Mouse (Mus musculus): ENCODE measurements around the gene Ces2b.

The Ces2b gene

GRCm38 (mm10) chr8:104831440-104831839 is at the start of gene Ces2b:
Gene Ces2b, plus strand, starts transcription at chr8:104831572.
- no peak for TF ChIP-seq CTCF (conservative IDR thresholded peaks at IDR 0.05; ENCODE audit: low read length)
- TF ChIP-seq POU5F1 (IDR thresholded peaks at IDR 0.05; ENCODE audit: borderline replicate concordance, low read length): no peak
- TF ChIP-seq NANOG (IDR thresholded peaks at IDR 0.05; ENCODE audit: borderline replicate concordance, low read length): no peak
- Histone ChIP-seq H3K9me3 (ENCODE audit: low read length) (peaks cover 2% of the 10 kb centered on the region; the same call in 1 of the 2 replicates), H3K27me3 (ENCODE audit: insufficient read depth, low read length) (no peaks in the 10 kb centered on the region), H3K36me3 (ENCODE audit: insufficient read depth, low read length) (no peaks in the 10 kb centered on the region), H3K4me3 (replicated peaks; ENCODE audit: low read length) (no peak within 1 kb of the TSS), H3K4me1 (replicated peaks; ENCODE audit: low read depth, low read length) (no peaks in the 10 kb centered on the region)

GRCm38 (mm10) chr8:104787049-104787448 is 44.3 kb upstream of the Ces2b start:
- Histone ChIP-seq H3K4me1 (replicated peaks; ENCODE audit: low read depth, low read length) (no peaks in the 10 kb centered on the region), H3K36me3 (ENCODE audit: insufficient read depth, low read length) (no peaks in the 10 kb centered on the region), H3K9me3 (ENCODE audit: low read length) (peaks cover 44% of the 10 kb centered on the region), H3K4me3 (replicated peaks; ENCODE audit: low read length) (no peak overlapping the region), H3K27me3 (ENCODE audit: insufficient read depth, low read length) (no peaks in the 10 kb centered on the region)
- TF ChIP-seq CTCF (conservative IDR thresholded peaks at IDR 0.05; ENCODE audit: low read length) (no peak), POU5F1 (IDR thresholded peaks at IDR 0.05; ENCODE audit: borderline replicate concordance, low read length) (no peak), NANOG (IDR thresholded peaks at IDR 0.05; ENCODE audit: borderline replicate concordance, low read length) (no peak)

- TF ChIP-seq POU5F1 (IDR thresholded peaks at IDR 0.05; ENCODE audit: borderline replicate concordance, low read length) (no peak), NANOG (IDR thresholded peaks at IDR 0.05; ENCODE audit: borderline replicate concordance, low read length) (no peak), CTCF (conservative IDR thresholded peaks at IDR 0.05; ENCODE audit: low read length) (no peak)
- no peaks in the 10 kb centered on the region for H3K27me3 ChIP-seq (ENCODE audit: insufficient read depth, low read length)
- no peaks in the 10 kb centered on the region for H3K4me1 ChIP-seq (replicated peaks; ENCODE audit: low read depth, low read length)
- peaks cover 35% of the 10 kb centered on the region for H3K9me3 ChIP-seq (ENCODE audit: low read length)
- H3K36me3 ChIP-seq (ENCODE audit: insufficient read depth, low read length): no peaks in the 10 kb centered on the region
- no peak overlapping the region for H3K4me3 ChIP-seq (replicated peaks; ENCODE audit: low read length)
These were observed 42.4 kb upstream of the Ces2b start for GRCm38 (mm10) chr8:104788929-104789328.

- TF ChIP-seq CTCF (conservative IDR thresholded peaks at IDR 0.05; ENCODE audit: low read length): peak; percentile 68
- no peak for TF ChIP-seq POU5F1 (IDR thresholded peaks at IDR 0.05; ENCODE audit: borderline replicate concordance, low read length)
- TF ChIP-seq NANOG (IDR thresholded peaks at IDR 0.05; ENCODE audit: borderline replicate concordance, low read length): no peak
- peaks cover 5% of the 10 kb centered on the region for H3K27me3 ChIP-seq (ENCODE audit: insufficient read depth, low read length)
- no peak overlapping the region for H3K4me3 ChIP-seq (replicated peaks; ENCODE audit: low read length)
- no peaks in the 10 kb centered on the region for H3K36me3 ChIP-seq (ENCODE audit: insufficient read depth, low read length)
- H3K4me1 ChIP-seq (replicated peaks; ENCODE audit: low read depth, low read length): no peaks in the 10 kb centered on the region
- H3K9me3 ChIP-seq (ENCODE audit: low read length): peaks cover 27% of the 10 kb centered on the region
These were observed 41.3 kb upstream of the Ces2b start for GRCm38 (mm10) chr8:104789886-104790680.

GRCm38 (mm10) chr8:104799385-104799784 is 32.0 kb upstream of the Ces2b start:
- Histone ChIP-seq H3K27me3 (ENCODE audit: insufficient read depth, low read length) (peaks cover 12% of the 10 kb centered on the region), H3K4me3 (replicated peaks; ENCODE audit: low read length) (no peak overlapping the region), H3K9me3 (ENCODE audit: low read length) (peaks cover 7% of the 10 kb centered on the region; the same call in 1 of the 2 replicates), H3K4me1 (replicated peaks; ENCODE audit: low read depth, low read length) (no peaks in the 10 kb centered on the region), H3K36me3 (ENCODE audit: insufficient read depth, low read length) (no peaks in the 10 kb centered on the region)
- TF ChIP-seq POU5F1 (IDR thresholded peaks at IDR 0.05; ENCODE audit: borderline replicate concordance, low read length): no peak
- TF ChIP-seq CTCF (conservative IDR thresholded peaks at IDR 0.05; ENCODE audit: low read length): no peak

- no peak overlapping the region for H3K4me3 ChIP-seq (replicated peaks; ENCODE audit: low read length)
- H3K27me3 ChIP-seq (ENCODE audit: insufficient read depth, low read length): no peaks in the 10 kb centered on the region
- no peaks in the 10 kb centered on the region for H3K36me3 ChIP-seq (ENCODE audit: insufficient read depth, low read length)
- no peaks in the 10 kb centered on the region for H3K9me3 ChIP-seq (ENCODE audit: low read length)
- no peaks in the 10 kb centered on the region for H3K4me1 ChIP-seq (replicated peaks; ENCODE audit: low read depth, low read length)
- TF ChIP-seq CTCF (conservative IDR thresholded peaks at IDR 0.05; ENCODE audit: low read length): no peak
- no peak for TF ChIP-seq POU5F1 (IDR thresholded peaks at IDR 0.05; ENCODE audit: borderline replicate concordance, low read length)
- TF ChIP-seq NANOG (IDR thresholded peaks at IDR 0.05; ENCODE audit: borderline replicate concordance, low read length): no peak
These were observed 25.2 kb upstream of the Ces2b start for GRCm38 (mm10) chr8:104806127-104806526.

GRCm38 (mm10) chr8:104808542-104809413 is 22.6 kb upstream of the Ces2b start:
- H3K36me3 ChIP-seq (ENCODE audit: insufficient read depth, low read length): no peaks in the 10 kb centered on the region
- H3K4me1 ChIP-seq (replicated peaks; ENCODE audit: low read depth, low read length): no peaks in the 10 kb centered on the region
- no peak for TF ChIP-seq NANOG (IDR thresholded peaks at IDR 0.05; ENCODE audit: borderline replicate concordance, low read length)
- no peak for TF ChIP-seq POU5F1 (IDR thresholded peaks at IDR 0.05; ENCODE audit: borderline replicate concordance, low read length)
- no peak for TF ChIP-seq CTCF (conservative IDR thresholded peaks at IDR 0.05; ENCODE audit: low read length)
- H3K9me3 ChIP-seq (ENCODE audit: low read length): no peaks in the 10 kb centered on the region
- H3K4me3 ChIP-seq (replicated peaks; ENCODE audit: low read length): no peak overlapping the region
- H3K27me3 ChIP-seq (ENCODE audit: insufficient read depth, low read length): no peaks in the 10 kb centered on the region

- no peak for TF ChIP-seq CTCF (conservative IDR thresholded peaks at IDR 0.05; ENCODE audit: low read length)
- no peak for TF ChIP-seq NANOG (IDR thresholded peaks at IDR 0.05; ENCODE audit: borderline replicate concordance, low read length)
- no peak for TF ChIP-seq POU5F1 (IDR thresholded peaks at IDR 0.05; ENCODE audit: borderline replicate concordance, low read length)
- H3K36me3 ChIP-seq (ENCODE audit: insufficient read depth, low read length): no peaks in the 10 kb centered on the region
- H3K27me3 ChIP-seq (ENCODE audit: insufficient read depth, low read length): no peaks in the 10 kb centered on the region
- no peaks in the 10 kb centered on the region for H3K9me3 ChIP-seq (ENCODE audit: low read length)
- no peak overlapping the region for H3K4me3 ChIP-seq (replicated peaks; ENCODE audit: low read length)
- H3K4me1 ChIP-seq (replicated peaks; ENCODE audit: low read depth, low read length): no peaks in the 10 kb centered on the region
These were observed 21.9 kb upstream of the Ces2b start for GRCm38 (mm10) chr8:104809436-104809835.
